Mouse (Mus musculus) thymus, adult 2 months (tissue): ENCODE data around the gene Kif1c. TPM values are rescaled to one million over a fixed set of nuclear protein-coding genes. Genes with fewer than 3 reads are reported as not detected.
"Not testable (repeated sequence)": the region's sequence is repeated elsewhere in the genome, so short reads cannot be mapped to it uniquely, and the experiment has no call there.

ENCODE experiments used
- DNase-seq: peaks from one replicate; pipeline ENCODE4 v3.0.0; 2021
- H3K27ac ChIP-seq: fragments of 200-500 bp; 2 replicates; pipeline ENCODE4 v1.5.1; 2012; ENCODE audit warnings: low read length, control low read depth; ENCODE audit not compliant: control insufficient read depth, insufficient read depth
- H3K27me3 ChIP-seq: fragments of 200-500 bp; 2 replicates; pipeline ENCODE4 v1.6.1; 2012; ENCODE audit warnings: mild to moderate bottlenecking, low read length, moderate library complexity, mixed read lengths; ENCODE audit not compliant: control insufficient read depth, insufficient read depth
- H3K36me3 ChIP-seq: fragments of 200-500 bp; 2 replicates; pipeline ENCODE4 v1.6.1; 2012; ENCODE audit warnings: mild to moderate bottlenecking, low read length, moderate library complexity; ENCODE audit not compliant: control insufficient read depth, insufficient read depth
- H3K4me1 ChIP-seq: fragments of 200-500 bp; replicated peaks from 2 replicates; pipeline ENCODE4 v1.6.1; 2012; ENCODE audit warnings: low read length; ENCODE audit not compliant: control insufficient read depth, insufficient read depth
- H3K4me3 ChIP-seq: fragments of 200-500 bp; 2 replicates; pipeline ENCODE4 v1.5.1; 2012; ENCODE audit warnings: mild to moderate bottlenecking, low read length, control low read depth, moderate library complexity; ENCODE audit not compliant: control insufficient read depth, insufficient read depth
- CTCF ChIP-seq: fragments of 200-500 bp; IDR thresholded peaks from 2 replicates; pipeline ENCODE4 v1.5.1; 2012; ENCODE audit warnings: mild to moderate bottlenecking, control low read depth, low read length, moderate library complexity, borderline replicate concordance; ENCODE audit not compliant: control insufficient read depth, poor library complexity, insufficient read depth; ENCODE audit errors: extremely low read depth
- POLR2A ChIP-seq: fragments of 200-500 bp; IDR thresholded peaks from 2 replicates; pipeline ENCODE4 v1.6.1; 2012; ENCODE audit warnings: mild to moderate bottlenecking, low read length, control low read depth, moderate library complexity; ENCODE audit not compliant: control insufficient read depth, poor library complexity, insufficient read depth; ENCODE audit errors: extremely low read depth
- WGBS: fragments of 180-500 bp; shearing (Covaris S2); methylation state at CpG from one replicate; pipeline ENCODE4 v1.1.7; 2018; 5-methylcytosine and 5-hydroxymethylcytosine counted together
- polyA plus RNA-seq: library from polyadenylated mRNA; depleted of rRNA; stranded (reverse); fragments of >200 nt; gene quantifications from 2 replicates; pipeline ENCODE4 v1.2.3, GENCODE M21; 2012; rRNA removed

Kif1c gene
- polyA plus RNA-seq, 1 experiment, result 32.1 TPM

DNA sequence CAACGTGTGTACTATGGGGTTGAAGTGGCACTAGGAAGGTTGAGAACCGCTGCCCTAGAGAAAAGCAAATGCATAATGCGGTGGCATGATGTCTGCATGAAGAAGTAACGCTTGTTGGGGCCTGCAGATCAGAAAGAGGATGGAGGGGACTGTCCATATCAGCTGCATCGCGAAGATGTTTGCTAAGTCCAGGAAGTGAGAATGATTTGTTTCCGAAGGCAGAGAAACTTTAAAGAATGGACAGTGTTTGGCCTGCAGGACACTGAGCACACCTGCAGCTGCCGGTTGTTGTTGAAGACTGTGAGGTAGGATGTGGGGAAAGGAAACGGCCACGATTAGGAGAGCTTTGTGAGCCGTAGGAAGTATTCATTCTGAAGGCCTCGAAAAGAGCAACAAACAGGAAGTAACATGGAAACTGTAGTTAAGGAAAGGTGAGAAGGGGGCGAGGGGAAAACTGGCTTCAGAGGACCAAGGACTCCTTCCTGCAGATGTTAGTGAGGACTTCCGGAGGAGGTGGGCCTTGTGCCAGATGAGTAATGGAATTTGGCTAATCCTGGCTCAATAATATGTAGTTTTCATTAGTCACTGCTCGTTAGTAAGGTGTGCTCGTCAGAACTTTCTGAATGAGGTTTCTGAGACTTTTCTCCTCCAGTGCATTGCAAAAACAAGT, 65.6 kb downstream of the Kif1c start:
- Histone ChIP-seq H3K27ac (peak overlapping the region; percentile 92), H3K36me3 (no peaks in the 10 kb centered on the region), H3K27me3 (no peaks in the 10 kb centered on the region), H3K4me3 (no peak overlapping the region), H3K4me1 (peaks cover 24% of the 10 kb centered on the region)
- WGBS, result 44% methylated on average over 16 of the region's 16 CpGs
- peak; percentile 25 for DNase-seq
- TF ChIP-seq POLR2A (no peak), CTCF (no peak)

DNA sequence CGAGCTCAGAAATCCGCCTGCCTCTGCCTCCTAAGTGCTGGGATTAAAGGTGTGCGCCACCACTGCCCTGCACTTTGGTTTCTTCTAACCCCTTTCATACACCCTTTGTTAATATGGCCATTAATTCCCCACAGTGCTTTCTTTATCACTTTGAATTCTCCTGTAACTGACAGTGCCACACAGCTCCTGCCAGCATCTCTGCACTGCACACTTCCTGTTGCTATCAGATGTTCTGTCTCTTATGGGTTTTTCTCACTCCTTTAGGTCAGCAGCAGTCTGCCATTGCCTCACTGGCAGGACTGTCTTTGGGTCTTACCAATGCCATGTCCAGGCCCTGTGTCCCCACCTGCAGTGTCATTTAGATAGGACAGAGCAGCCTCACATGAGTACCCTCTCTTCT, 70.5 kb downstream of the Kif1c start:
- H3K36me3 ChIP-seq, result peaks cover 10% of the 10 kb centered on the region; the same call in 1 of the 2 replicates
- H3K4me3 ChIP-seq, result no peak overlapping the region
- no peak for DNase-seq
- no peak overlapping the region for H3K27ac ChIP-seq
- TF ChIP-seq POLR2A, result no peak
- TF ChIP-seq CTCF, result no peak
- peaks cover 6% of the 10 kb centered on the region for H3K4me1 ChIP-seq
- WGBS, result 90% methylated on average over 3 of the region's 3 CpGs
- H3K27me3 ChIP-seq, result no peaks in the 10 kb centered on the region

GRCm38 (mm10) chr11:70776830-70777571, 76.7 kb downstream of the Kif1c start:
- peaks cover 3% of the 10 kb centered on the region; the same call in 1 of the 2 replicates for H3K4me1 ChIP-seq
- DNase-seq, result peak; percentile 74

DNA sequence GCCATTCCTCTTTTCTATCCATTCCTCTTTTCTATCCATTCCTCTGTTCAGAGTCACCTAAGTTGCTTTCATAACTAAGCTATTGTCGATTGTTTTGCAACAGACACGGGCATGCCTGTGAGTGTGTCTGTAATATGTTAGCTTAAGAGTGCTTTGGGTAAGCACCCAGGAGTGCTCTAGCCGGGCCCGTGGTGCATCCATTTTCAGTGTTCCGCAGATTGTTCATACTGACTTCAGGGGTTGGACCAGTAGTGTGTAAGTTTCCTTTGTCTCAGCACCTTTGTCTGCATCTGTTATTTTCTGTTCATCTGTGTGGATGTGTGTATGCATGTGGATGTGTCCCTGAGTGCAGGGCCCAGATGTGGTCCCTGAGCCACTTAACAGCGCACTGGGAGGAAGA, 77.3 kb downstream of the Kif1c start:
- Histone ChIP-seq H3K36me3 (peaks cover 1% of the 10 kb centered on the region; the same call in 1 of the 2 replicates), H3K4me3 (no peak overlapping the region), H3K27ac (no peak overlapping the region), H3K27me3 (no peaks in the 10 kb centered on the region), H3K4me1 (peaks cover 3% of the 10 kb centered on the region; the same call in 1 of the 2 replicates)
- TF ChIP-seq CTCF (no peak), POLR2A (no peak)
- DNase-seq, result no peak
- WGBS, result 70% methylated on average over 6 of the region's 6 CpGs

More at GRCm38 (mm10) chr11:70776830-70777571, 76.7 kb downstream of the Kif1c start:
- 31% methylated on average over 17 of the region's 17 CpGs for WGBS
- Histone ChIP-seq H3K27ac (no peak overlapping the region), H3K27me3 (no peaks in the 10 kb centered on the region), H3K36me3 (peaks cover 5% of the 10 kb centered on the region; the same call in 1 of the 2 replicates), H3K4me3 (no peak overlapping the region)
- TF ChIP-seq POLR2A, result no peak
- TF ChIP-seq CTCF, result peak; percentile 87

GRCm38 (mm10) chr11:70778058-70778457, 77.7 kb downstream of the Kif1c start:
- H3K36me3 ChIP-seq, H3K27ac ChIP-seq, H3K4me1 ChIP-seq, DNase-seq, H3K27me3 ChIP-seq, H3K4me3 ChIP-seq: not testable (repeated sequence)
- WGBS, result 20% methylated on average over 6 of the region's 6 CpGs

Other genes starting within 250 kb of the Kif1c start
- gene Med11, start 248.6 kb upstream of the Kif1c start, polyA plus RNA-seq, result 29.1 and 34.8 TPM in 2 replicates
- 27.0 and 31.2 TPM in 2 replicates for gene Zmynd15, start 241.1 kb upstream of the Kif1c start, polyA plus RNA-seq
- 57.7 and 92.8 TPM in 2 replicates for gene Cxcl16, start 240.6 kb upstream of the Kif1c start, polyA plus RNA-seq
- 7.0 and 8.0 TPM in 2 replicates for gene Tm4sf5, start 195.3 kb upstream of the Kif1c start, polyA plus RNA-seq
- gene Vmo1, start 185.9 kb upstream of the Kif1c start, polyA plus RNA-seq, result 5.3 and 7.2 TPM in 2 replicates
- gene Gltpd2, start 181.4 kb upstream of the Kif1c start, polyA plus RNA-seq, result 0.22 and 0.50 TPM in 2 replicates
- 387 and 460 TPM in 2 replicates for gene Psmb6, start 175.2 kb upstream of the Kif1c start, polyA plus RNA-seq
- gene Gm40193, start 167.6 kb upstream of the Kif1c start, polyA plus RNA-seq, result not detected in 2 replicates
- gene Pld2, start 160.5 kb upstream of the Kif1c start, polyA plus RNA-seq, result 12.8 and 16.1 TPM in 2 replicates
- 151 and 172 TPM in 2 replicates for gene Mink1, start 137.7 kb upstream of the Kif1c start, polyA plus RNA-seq
- 0.15 TPM in 1 of 2 replicates, not detected in the other for gene 4930544D05Rik, start 84.7 kb upstream of the Kif1c start, polyA plus RNA-seq
- gene Chrne, start 81.3 kb upstream of the Kif1c start, polyA plus RNA-seq, result 0.53 and 1.1 TPM in 2 replicates
- gene Gp1ba, start 61.4 kb upstream of the Kif1c start, polyA plus RNA-seq, result 0.04 TPM in 2 replicates
- 285 and 346 TPM in 2 replicates for gene Rnf167, start 53.3 kb upstream of the Kif1c start, polyA plus RNA-seq
- gene Slc25a11, start 53.1 kb upstream of the Kif1c start, polyA plus RNA-seq, result 132 and 162 TPM in 2 replicates
- 3,213 and 4,498 TPM in 2 replicates for gene Pfn1, start 45.9 kb upstream of the Kif1c start, polyA plus RNA-seq
- gene Eno3, start 43.3 kb upstream of the Kif1c start, polyA plus RNA-seq, result 25.3 and 75.8 TPM in 2 replicates
- 27.5 and 32.2 TPM in 2 replicates for gene Spag7, start 31.1 kb upstream of the Kif1c start, polyA plus RNA-seq
- gene Camta2, start 12.4 kb upstream of the Kif1c start, polyA plus RNA-seq, result 38.4 and 42.7 TPM in 2 replicates
- gene Inca1, start 393 bp upstream of the Kif1c start, polyA plus RNA-seq, result 1.1 and 1.9 TPM in 2 replicates
- gene Zfp3, start 63.7 kb downstream of the Kif1c start, polyA plus RNA-seq, result 3.9 and 4.6 TPM in 2 replicates
- gene Scimp, start 112.0 kb downstream of the Kif1c start, polyA plus RNA-seq, result 2.4 and 3.1 TPM in 2 replicates
- 3.5 and 3.7 TPM in 2 replicates for gene Rabep1, start 144.2 kb downstream of the Kif1c start, polyA plus RNA-seq